Mouse (Mus musculus): ENCODE results near the gene C8g.
A peak's percentile ranks its signal among the peaks of the same experiment; 100 is the strongest.

The C8g gene

GRCm38 (mm10) chr2:25467606-25468303 is 33.8 kb downstream of the C8g start:
- DNase-seq (ENCODE audit: low spot score): no peak

- no peak for DNase-seq (ENCODE audit: low spot score)
These were observed 35.5 kb downstream of the C8g start for GRCm38 (mm10) chr2:25465816-25466635.

- DNase-seq (ENCODE audit: low spot score): no peak
These were observed 36.3 kb downstream of the C8g start for GRCm38 (mm10) chr2:25465256-25465655.

- no peak for DNase-seq (ENCODE audit: low spot score)
These were observed 37.9 kb downstream of the C8g start for GRCm38 (mm10) chr2:25463630-25464029.

- no peak for DNase-seq (ENCODE audit: low spot score)
These were observed 40.1 kb downstream of the C8g start for GRCm38 (mm10) chr2:25461407-25461806.

- peak; percentile 95 for DNase-seq (ENCODE audit: low spot score)
These were observed 40.8 kb downstream of the C8g start, which contains the start of gene Paxx for GRCm38 (mm10) chr2:25460551-25461309. Paxx (minus strand) TSS chr2:25461094.

- DNase-seq (ENCODE audit: low spot score): peak; percentile 36
These were observed 41.4 kb downstream of the C8g start for GRCm38 (mm10) chr2:25460135-25460534.

- peak; percentile 83 for DNase-seq (ENCODE audit: low spot score)
These were observed 42.6 kb downstream of the C8g start for GRCm38 (mm10) chr2:25458911-25459310.

- no peak for DNase-seq (ENCODE audit: low spot score)
These were observed 44.3 kb downstream of the C8g start for GRCm38 (mm10) chr2:25457022-25457896.

- peak; percentile 57 for DNase-seq (ENCODE audit: low spot score)
These were observed 45.1 kb downstream of the C8g start, which contains the start of gene Clic3 for GRCm38 (mm10) chr2:25456205-25456953. Clic3 (plus strand) TSS chr2:25456838.

- DNase-seq (ENCODE audit: low spot score): no peak
These were observed 48.6 kb downstream of the C8g start for GRCm38 (mm10) chr2:25452951-25453350.

GRCm38 (mm10) chr2:25450853-25451647 is 50.5 kb downstream of the C8g start:
- no peak for DNase-seq (ENCODE audit: low spot score)
